9 mouse cellular contexts compared by ENCODE assay signal in the genomic region with DNA sequence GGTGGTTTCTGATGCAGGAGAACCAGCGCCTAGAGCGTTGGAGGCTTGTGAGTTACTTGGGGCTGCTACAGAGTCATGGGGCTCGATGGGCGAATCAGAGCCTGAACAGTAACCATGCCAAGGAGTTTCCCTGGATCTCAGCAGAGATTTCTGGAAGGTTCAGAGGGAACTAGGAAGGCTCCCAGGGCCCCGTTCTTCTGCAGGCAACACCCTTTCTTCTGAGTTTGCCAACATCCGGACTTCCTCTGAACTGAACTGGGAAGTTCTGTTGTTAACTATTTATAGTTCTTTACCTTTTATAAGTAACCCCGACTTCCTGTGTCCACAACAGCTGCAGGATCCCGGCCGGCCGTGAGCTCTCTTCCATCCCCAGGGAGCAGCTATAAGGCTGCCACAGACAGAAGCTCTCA.
A peak's percentile ranks its signal among the peaks of the same experiment; 100 is the strongest.
DNase-seq lines count a peak whose midpoint lies in the region; ATAC-seq and TF ChIP-seq lines count a peak whose summit lies in the region.
"Had no signal": no experiment of that assay in that cellular context is flagged by ENCODE, and none has a peak within 500 bp of the region (broad histone marks: within the 10 kb centered on the region; RNA-seq: fewer than 3 reads in every experiment).

No protein-coding gene starts in this region.

- H3K4me3 ChIP-seq in gastrocnemius, adult 2 months = peak overlapping the region; percentile 23
- H3K4me3 ChIP-seq: neural tube, embryonic 12.5 days had no signal

- peak; percentile 52 for DNase-seq in gastrocnemius, adult 2 months
- no peak for DNase-seq in gastrocnemius, adult 8-10 months (ENCODE audit: low spot score in 2 of 2)
- peak; percentile 55 for DNase-seq in kidney, adult 9 months
- DNase-seq in lung, postnatal 4 days = peak; percentile 51 to 75
- no peak for DNase-seq in T-cell, adult 2 months (ENCODE audit: low spot score)
- no peak for DNase-seq in left cerebral cortex, postnatal 36 days (ENCODE audit: low spot score in 2 of 2)
- DNase-seq in cerebellum, adult 9-10 months = no peak

- ATAC-seq in granulocyte monocyte progenitor cell, adult 5-6 weeks (replicated peaks; ENCODE audit: poor library complexity, severe bottlenecking) = peak; percentile 64

- TF ChIP-seq CTCF in gastrocnemius, adult 2 months (IDR thresholded peaks at IDR 0.05) = no peak

- H3K27ac ChIP-seq in gastrocnemius, adult 2 months = peak overlapping the region; percentile 75
- H3K27ac ChIP-seq: neural tube, embryonic 12.5 days had no signal

- intact Hi-C loops in gastrocnemius, adult 2 months (cut with DNase I) = loop anchor here (5.0 kb wide), 1 partner anchor 183 kb away; no protein-coding TSS in a partner anchor
- intact Hi-C loops in left cerebral cortex, postnatal 36 days (cut with DNase I) = no loop called here

Comparison
In these comparisons a context has a peak if more than half of its experiments do, and no peak if none do; other contexts are left out.
1. DNase-seq: peak in gastrocnemius, adult 2 months (single experiment), kidney, adult 9 months (single experiment) and lung, postnatal 4 days (2 of 2); none in gastrocnemius, adult 8-10 months (0 of 2), T-cell, adult 2 months (single experiment), left cerebral cortex, postnatal 36 days (0 of 2) and cerebellum, adult 9-10 months (single experiment).